Mouse (Mus musculus): ENCODE data around the gene Vmn2r13. TPM values are rescaled to one million over a fixed set of nuclear protein-coding genes. Genes with fewer than 3 reads are reported as not detected.

Vmn2r13 gene
- polyA plus RNA-seq (2017; shearing (Covaris generic)): under 1 TPM in 1 of 2 experiments, not detected in 1; 0.05 TPM

GRCm38 (mm10) chr5:109192099-109192498 lies at the start of gene Vmn2r13:
Gene Vmn2r13 (minus strand): TSS chr5:109192199.

GRCm38 (mm10) chr5:109224608-109225007 lies 32.6 kb upstream of the Vmn2r13 start, which contains the start of gene Vmn2r14:
Gene Vmn2r14 (minus strand): TSS chr5:109224708.

Other genes starting within 250 kb of the Vmn2r13 start
- under 1 TPM in 1 of 2 experiments, not detected in 1; 0.05 TPM for gene Vmn2r10, start 185.7 kb downstream of the Vmn2r13 start, polyA plus RNA-seq (2017; shearing (Covaris generic))
- gene Vmn2r11, start 132.6 kb downstream of the Vmn2r13 start, polyA plus RNA-seq (2017; shearing (Covaris generic)): under 1 TPM; 0.22 to 0.44 TPM
- not detected for gene Vmn2r12, start 94.2 kb downstream of the Vmn2r13 start, polyA plus RNA-seq (2017; shearing (Covaris generic))
- under 1 TPM in 1 of 2 experiments, not detected in 1; 0.06 TPM for gene Vmn2r14, start 32.5 kb upstream of the Vmn2r13 start, polyA plus RNA-seq (2017; shearing (Covaris generic))
- gene Vmn2r15, start 105.4 kb upstream of the Vmn2r13 start, polyA plus RNA-seq (2017; shearing (Covaris generic)): not detected
- not detected for gene Vmn2r16, start 138.0 kb upstream of the Vmn2r13 start, polyA plus RNA-seq (2017; shearing (Covaris generic))
- gene Vmn2r17, start 227.5 kb upstream of the Vmn2r13 start, polyA plus RNA-seq (2017; shearing (Covaris generic)): under 1 TPM; 0.08 to 0.34 TPM

Data from inflammation-experienced regulatory T-cells (primary cell).